Mouse (Mus musculus) megakaryocyte-erythroid progenitor cell, adult 5-6 weeks (primary cell): ENCODE results near the gene Cys1. TPM values are rescaled to one million over a fixed set of nuclear protein-coding genes. Genes with fewer than 3 reads are reported as not detected.

ENCODE experiments used
- total RNA-seq, 2 experiments: library from RNA; stranded (forward) in 1 of 2; stranded (reverse) in 1 of 2; fragments of 200-1000, 215-1000 nt in 1 of 2; fragments of >200 nt in 1 of 2; fragmentation: Nextera tagmentation in 1 of 2; gene quantifications; 2 replicates each; pipeline ENCODE4 v1.2.3; 2014 to 2017

Cys1 gene
- total RNA-seq, 2 experiments from 2014 or later = not detected

Other genes with a start within 250 kb of the Cys1 start
- gene Taf1b, start 183.5 kb downstream of the Cys1 start, total RNA-seq (2014; fragmentation: Nextera tagmentation) = 13.2 and 19.2 TPM in 2 replicates
- 34.5 and 40.6 TPM in 2 replicates for gene Taf1b, start 183.5 kb downstream of the Cys1 start, total RNA-seq (2017)
- gene Grhl1, start 109.5 kb downstream of the Cys1 start, total RNA-seq (2014; fragmentation: Nextera tagmentation) = not detected in 2 replicates
- gene Grhl1, start 109.5 kb downstream of the Cys1 start, total RNA-seq (2017) = 0.15 TPM in 1 of 2 replicates, not detected in the other
- gene Klf11, start 30.5 kb downstream of the Cys1 start, total RNA-seq (2014; fragmentation: Nextera tagmentation) = 10.9 and 16.6 TPM in 2 replicates
- 15.7 and 18.6 TPM in 2 replicates for gene Klf11, start 30.5 kb downstream of the Cys1 start, total RNA-seq (2017)
- 188 and 245 TPM in 2 replicates for gene Rrm2, start 26.4 kb upstream of the Cys1 start, total RNA-seq (2014; fragmentation: Nextera tagmentation)
- 98.3 and 173 TPM in 2 replicates for gene Rrm2, start 26.4 kb upstream of the Cys1 start, total RNA-seq (2017)
- gene Mboat2, start 149.1 kb upstream of the Cys1 start, total RNA-seq (2014; fragmentation: Nextera tagmentation) = 16.7 and 19.5 TPM in 2 replicates
- 21.3 and 38.1 TPM in 2 replicates for gene Mboat2, start 149.1 kb upstream of the Cys1 start, total RNA-seq (2017)